Mouse (Mus musculus) myocyte (in vitro differentiated cells): Measurements from ENCODE around the gene Ccdc9.
"Not testable (repeated sequence)": the region's sequence is repeated elsewhere in the genome, so short reads cannot be mapped to it uniquely, and the experiment has no call there.

Source experiments
- CEBPB ChIP-seq: IDR thresholded peaks from 2 replicates; pipeline ENCODE4 v1.6.1; 2011; ENCODE audit warnings: mild to moderate bottlenecking, moderate library complexity; ENCODE audit not compliant: poor library complexity, insufficient read depth, severe bottlenecking
- E2F4 ChIP-seq: IDR thresholded peaks from one replicate; pipeline ENCODE4 v1.6.1; 2011; ENCODE audit warnings: mild to moderate bottlenecking, control low read depth, moderate library complexity; ENCODE audit not compliant: insufficient read depth
- MAX ChIP-seq: IDR thresholded peaks from one replicate; pipeline ENCODE4 v1.6.1; 2011; ENCODE audit warnings: low read depth, mild to moderate bottlenecking, control low read depth
- MYOD1 ChIP-seq, 3 experiments: IDR thresholded peaks; one replicate each; pipeline ENCODE4 v1.6.1; 2011; ENCODE audit warnings: control low read depth in 2 of 3, low read depth in 2 of 3, mild to moderate bottlenecking in 2 of 3, moderate library complexity in 1 of 3; ENCODE audit not compliant: insufficient read length in 2 of 3, control insufficient read depth in 1 of 3
- MYOG ChIP-seq, 3 experiments: IDR thresholded peaks; one replicate each; pipeline ENCODE4 v1.6.1; 2011; ENCODE audit warnings: control low read depth in 2 of 3, low read depth in 2 of 3, mild to moderate bottlenecking in 2 of 3; ENCODE audit not compliant: insufficient read length in 2 of 3, control insufficient read depth in 1 of 3, insufficient read depth in 1 of 3
- POLR2A ChIP-seq: IDR thresholded peaks from one replicate; pipeline ENCODE4 v1.6.1; 2011; ENCODE audit warnings: low read depth, mild to moderate bottlenecking, control low read depth, moderate library complexity; ENCODE audit not compliant: insufficient read length
- POLR2AphosphoS2 ChIP-seq: IDR thresholded peaks from one replicate; pipeline ENCODE4 v1.6.1; 2011; ENCODE audit warnings: low read depth, control low read depth; ENCODE audit not compliant: insufficient read length
- SRF ChIP-seq: IDR thresholded peaks from one replicate; pipeline ENCODE4 v1.6.1; 2011; ENCODE audit warnings: low read depth; ENCODE audit not compliant: control insufficient read depth, insufficient read length
- TCF12 ChIP-seq: IDR thresholded peaks from one replicate; pipeline ENCODE4 v1.6.1; 2011; ENCODE audit warnings: mild to moderate bottlenecking, control low read depth; ENCODE audit not compliant: poor library complexity, insufficient read depth, severe bottlenecking
- TCF3 ChIP-seq: IDR thresholded peaks from one replicate; pipeline ENCODE4 v1.6.1; 2011; ENCODE audit warnings: low read depth, control low read depth; ENCODE audit not compliant: insufficient read length
- USF1 ChIP-seq: IDR thresholded peaks from one replicate; pipeline ENCODE4 v1.6.1; 2011; ENCODE audit warnings: low read depth, mild to moderate bottlenecking, control low read depth, moderate library complexity

- TF ChIP-seq POLR2A; MAX; E2F4; MYOG (IDR thresholded peaks at IDR 0.05; ENCODE audit: control insufficient read depth in 1 of 3, insufficient read depth in 1 of 3, insufficient read length in 2 of 3, low read depth in 2 of 3); USF1; POLR2AphosphoS2; MYOD1 (IDR thresholded peaks at IDR 0.05; ENCODE audit: control insufficient read depth in 1 of 3, insufficient read length in 2 of 3, low read depth in 2 of 3); SRF; TCF12; CEBPB; TCF3: not testable (repeated sequence)
Measured at GRCm38 (mm10) chr7:16307141-16307540, 20.5 kb upstream of the Ccdc9 start.
